Mouse (Mus musculus) megakaryocyte progenitor cell, adult 5-6 weeks (primary cell): ENCODE results near the gene Dock9. TPM values are rescaled to one million over a fixed set of nuclear protein-coding genes. Genes with fewer than 3 reads are reported as not detected.

ENCODE experiments used
- total RNA-seq, 2 experiments: library from RNA; stranded (forward) in 1 of 2; stranded (reverse) in 1 of 2; fragments of 157-497, 149-512 nt in 1 of 2; fragments of 200-1000 nt in 1 of 2; gene quantifications; 2 replicates each; pipeline versions ENCODE4 v1.2.3 to v1.2.4; 2015 to 2017

The Dock9 gene
- total RNA-seq, 2 experiments from 2014 or later = 11.6 to 14.3 TPM

Other genes starting within 250 kb of the Dock9 start
- gene Ubac2, start 80.8 kb upstream of the Dock9 start, total RNA-seq (2015) = 31.1 and 33.5 TPM in 2 replicates
- gene Ubac2, start 80.8 kb upstream of the Dock9 start, total RNA-seq (2017) = 19.0 and 25.2 TPM in 2 replicates
- gene Gpr18, start 117.9 kb upstream of the Dock9 start, total RNA-seq (2015) = 0.68 and 2.1 TPM in 2 replicates
- 0.34 and 1.9 TPM in 2 replicates for gene Gpr18, start 117.9 kb upstream of the Dock9 start, total RNA-seq (2017)
- gene Gpr183, start 167.4 kb upstream of the Dock9 start, total RNA-seq (2015) = 4.0 and 7.1 TPM in 2 replicates
- 2.2 and 3.5 TPM in 2 replicates for gene Gpr183, start 167.4 kb upstream of the Dock9 start, total RNA-seq (2017)
- gene Timm8a2, start 236.8 kb upstream of the Dock9 start, total RNA-seq (2015) = not detected in 2 replicates
- gene Timm8a2, start 236.8 kb upstream of the Dock9 start, total RNA-seq (2017) = not detected in 2 replicates